Mouse (Mus musculus) stomach, embryonic 15.5 days (tissue): ENCODE data around the gene Lat. TPM values are rescaled to one million over a fixed set of nuclear protein-coding genes. Genes with fewer than 3 reads are reported as not detected.
"Not testable (repeated sequence)": the region's sequence is repeated elsewhere in the genome, so short reads cannot be mapped to it uniquely, and the experiment has no call there.

Experiments used
- ATAC-seq: fragments of 200-750 bp; cut with Nextera tagmentation; 2 replicates; pipeline ENCODE4 v1.8.0; 2017; ENCODE audit warnings: low read depth, moderate number of reproducible peaks, moderate TSS enrichment; ENCODE audit not compliant: insufficient read depth, low FRiP score
- H3K27ac ChIP-seq: fragments of 300-500 bp; sonication (generic); 2 replicates; pipeline ENCODE4 v1.5.1; 2015; ENCODE audit warnings: mild to moderate bottlenecking, inconsistent platforms
- H3K27me3 ChIP-seq: fragments of 300-500 bp; sonication (generic); replicated peaks from 2 replicates; pipeline ENCODE4 v1.6.1; 2015; ENCODE audit warnings: inconsistent platforms
- H3K36me3 ChIP-seq: fragments of 300-500 bp; sonication (generic); 2 replicates; pipeline ENCODE4 v1.6.1; 2015; ENCODE audit warnings: inconsistent platforms
- H3K4me1 ChIP-seq: fragments of 300-500 bp; sonication (generic); 2 replicates; pipeline ENCODE4 v1.6.1; 2015; ENCODE audit warnings: inconsistent platforms
- H3K4me2 ChIP-seq: fragments of 300-500 bp; sonication (generic); 2 replicates; pipeline ENCODE4 v1.6.1; 2015; ENCODE audit warnings: mild to moderate bottlenecking, inconsistent platforms
- H3K4me3 ChIP-seq: fragments of 300-500 bp; sonication (generic); replicated peaks from 2 replicates; pipeline ENCODE4 v1.5.1; 2015; ENCODE audit warnings: inconsistent platforms
- H3K9ac ChIP-seq: fragments of 300-500 bp; sonication (generic); 2 replicates; pipeline ENCODE4 v1.6.1; 2015; ENCODE audit warnings: inconsistent platforms
- H3K9me3 ChIP-seq: fragments of 300-500 bp; sonication (generic); 2 replicates; pipeline ENCODE4 v1.6.1; 2016; ENCODE audit warnings: inconsistent platforms
- WGBS: fragments of 180-500 bp; shearing (Covaris S2); methylation state at CpG from one replicate; pipeline ENCODE4 v1.1.7; 2015; 5-methylcytosine and 5-hydroxymethylcytosine counted together
- microRNA-seq: library from miRNA; unstranded; fragments of <30 nt; microRNA quantifications from one replicate; pipeline ENCODE4, GENCODE M21; 2016
- polyA plus RNA-seq: library from polyadenylated mRNA; unstranded; fragments of >200 nt; fragmentation: Nextera tagmentation; extraction: Ambion mirVana; gene quantifications from 2 replicates; pipeline ENCODE4 v1.2.1, GENCODE M21; 2015

Gene Lat
- polyA plus RNA-seq, 1 experiment from 2014 or later: 2.2 TPM

DNA sequence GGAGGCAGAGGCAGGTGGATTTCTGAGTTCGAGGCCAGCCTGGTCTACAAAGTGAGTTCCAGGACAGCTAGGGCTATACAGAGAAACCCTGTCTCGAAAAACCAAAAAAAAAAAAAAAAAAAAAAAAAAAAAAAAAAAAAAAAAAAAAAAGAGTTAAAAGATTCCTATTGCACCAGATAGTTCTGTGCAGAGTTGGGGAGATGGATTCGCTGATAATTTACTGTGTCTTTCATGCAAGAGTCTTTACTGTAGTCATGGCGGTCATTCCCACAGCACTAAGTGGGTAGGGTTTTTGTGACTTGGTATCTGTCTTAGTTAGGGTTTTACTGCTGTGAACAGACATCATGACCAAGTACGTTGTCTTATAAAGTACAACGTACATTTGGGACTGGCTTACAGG lies 40.5 kb downstream of the Lat start:
- H3K27ac ChIP-seq, H3K27me3 ChIP-seq, H3K36me3 ChIP-seq, H3K9ac ChIP-seq, ATAC-seq, H3K4me3 ChIP-seq, H3K9me3 ChIP-seq, H3K4me2 ChIP-seq, H3K4me1 ChIP-seq: not testable (repeated sequence)
- 87% methylated on average over 5 of the region's 6 CpGs for WGBS

DNA sequence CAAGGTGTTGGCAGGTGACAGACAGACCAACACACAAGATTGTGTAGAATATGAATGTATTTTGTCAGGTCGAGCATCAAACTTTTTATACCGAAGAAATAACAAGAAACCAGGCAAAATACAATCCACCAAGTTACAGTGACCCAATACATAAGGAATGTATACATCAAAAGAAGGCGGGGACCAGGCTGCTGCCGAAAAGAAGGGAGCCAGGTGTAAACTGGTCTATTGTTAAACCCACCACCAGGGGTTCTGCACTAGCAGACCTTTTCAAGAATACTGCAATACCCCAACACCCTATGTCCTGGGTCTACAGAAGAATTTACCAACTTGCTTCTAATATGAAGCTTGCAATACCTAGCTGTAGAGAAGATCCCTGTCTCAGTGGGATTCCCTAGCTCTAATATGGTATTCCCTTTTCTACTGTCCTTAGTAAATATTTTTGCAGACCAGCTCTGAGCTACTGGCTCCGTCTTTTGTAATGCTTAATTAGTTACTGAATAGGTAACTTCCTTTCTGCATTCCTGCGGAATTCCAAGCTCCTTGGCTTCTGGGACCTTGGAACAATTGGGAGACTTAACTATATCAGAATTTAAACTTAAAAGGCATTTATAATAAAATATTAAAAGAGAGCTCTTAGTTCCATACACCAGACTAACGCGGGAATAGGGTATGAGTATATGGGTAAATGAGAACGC lies 43.6 kb downstream of the Lat start:
- not testable (repeated sequence) for H3K36me3 ChIP-seq

DNA sequence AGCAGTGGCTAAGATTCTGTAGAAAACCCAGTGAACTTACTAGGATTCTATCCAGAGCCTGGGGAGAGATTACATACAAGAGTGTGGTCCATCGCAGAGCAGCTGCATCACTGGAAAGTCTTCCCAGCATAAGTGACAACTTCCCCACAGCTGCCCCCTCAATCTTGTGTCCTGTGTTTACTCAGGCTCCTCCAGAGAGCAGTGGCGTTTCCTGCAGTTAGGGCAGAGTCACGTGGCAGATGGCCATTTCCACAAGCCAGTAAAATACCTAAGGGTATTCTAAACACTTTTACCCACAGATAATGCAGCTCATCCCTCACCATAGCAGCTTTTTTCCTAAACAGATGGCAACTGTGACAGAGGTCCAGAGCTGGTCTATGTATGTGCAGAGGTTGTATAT lies 44.6 kb downstream of the Lat start:
- peak; percentile 39; the same call in 1 of the 2 replicates for ATAC-seq

More for the DNA sequence above, 43.6 kb downstream of the Lat start:
- not testable (repeated sequence) for H3K27me3 ChIP-seq, H3K27ac ChIP-seq, H3K4me1 ChIP-seq, H3K9me3 ChIP-seq, H3K4me2 ChIP-seq, ATAC-seq, H3K9ac ChIP-seq, H3K4me3 ChIP-seq
- WGBS: 25% methylated on average over 9 of the region's 9 CpGs

DNA sequence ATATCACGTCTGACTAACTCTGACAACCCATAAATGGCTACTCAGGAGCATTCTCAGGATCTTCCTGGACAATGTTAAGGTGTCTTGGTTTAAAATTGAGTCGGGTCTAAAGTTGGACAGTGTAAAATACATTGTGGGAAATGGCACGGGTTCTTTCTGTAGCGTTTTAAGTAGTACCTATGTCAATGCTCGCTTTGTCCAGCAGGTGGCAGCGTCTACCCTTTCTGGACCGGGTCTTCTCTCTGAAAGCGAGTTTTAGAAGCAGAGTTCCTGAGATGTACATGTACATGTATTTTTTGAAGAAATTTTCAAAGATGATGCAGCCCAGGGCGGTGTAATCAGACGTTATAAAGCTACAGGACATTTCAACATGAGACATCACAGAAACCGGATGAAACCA lies 45.6 kb downstream of the Lat start:
- no peaks in the 10 kb centered on the region for H3K9me3 ChIP-seq
- H3K36me3 ChIP-seq: no peaks in the 10 kb centered on the region
- H3K4me3 ChIP-seq: no peak overlapping the region
- ATAC-seq: no peak
- H3K9ac ChIP-seq: no peak overlapping the region
- no peaks in the 10 kb centered on the region for H3K4me1 ChIP-seq
- no peak overlapping the region for H3K27ac ChIP-seq
- 8% methylated on average over 11 of the region's 11 CpGs for WGBS
- H3K4me2 ChIP-seq: no peak overlapping the region
- H3K27me3 ChIP-seq: no peaks in the 10 kb centered on the region

More for the DNA sequence above, 44.6 kb downstream of the Lat start:
- Histone ChIP-seq H3K36me3 (no peaks in the 10 kb centered on the region), H3K9ac (no peak overlapping the region), H3K27ac (no peak overlapping the region), H3K4me3 (no peak overlapping the region), H3K4me1 (no peaks in the 10 kb centered on the region), H3K4me2 (no peak overlapping the region), H3K9me3 (no peaks in the 10 kb centered on the region), H3K27me3 (no peaks in the 10 kb centered on the region)
- WGBS: 8% methylated on average over 3 of the region's 3 CpGs

DNA sequence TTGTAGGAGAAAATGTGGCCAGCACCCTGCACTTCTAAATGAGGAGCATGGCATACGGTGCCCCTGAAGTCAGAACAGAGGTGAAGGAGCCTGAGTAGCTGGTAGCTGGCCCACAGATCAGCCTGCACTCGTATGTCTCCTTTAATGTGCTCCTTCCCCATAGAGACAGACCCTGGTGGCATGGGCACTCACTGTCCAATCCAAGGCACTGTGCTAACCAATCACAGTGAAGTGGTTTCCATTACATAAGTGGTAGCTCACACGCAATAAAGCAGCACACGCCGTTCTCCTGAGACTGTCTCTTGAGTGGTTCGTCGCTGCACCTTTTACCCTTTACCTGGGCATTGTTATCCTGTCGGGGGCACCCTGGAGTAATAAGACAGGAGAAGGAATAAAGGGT lies 55.1 kb downstream of the Lat start:
- no peaks in the 10 kb centered on the region for H3K9me3 ChIP-seq
- WGBS: 67% methylated on average over 8 of the region's 8 CpGs

More for the DNA sequence above, 55.1 kb downstream of the Lat start:
- Histone ChIP-seq H3K4me1 (no peaks in the 10 kb centered on the region), H3K4me3 (no peak overlapping the region), H3K9ac (no peak overlapping the region), H3K27me3 (no peaks in the 10 kb centered on the region), H3K4me2 (no peak overlapping the region), H3K36me3 (no peaks in the 10 kb centered on the region), H3K27ac (no peak overlapping the region)
- no peak for ATAC-seq

Small RNA genes lying within 50 kb of the gene (microRNA-seq; reads per million reads assigned to microRNA genes)
- not detected for gene Mir7058

Other genes starting within 250 kb of the Lat start
- gene Xpo6, start 169.1 kb downstream of the Lat start, polyA plus RNA-seq: 35.1 and 35.6 TPM in 2 replicates
- 19.1 and 21.5 TPM in 2 replicates for gene Sbk1, start 97.0 kb downstream of the Lat start, polyA plus RNA-seq
- 42.4 and 53.8 TPM in 2 replicates for gene Spns1, start 7.9 kb upstream of the Lat start, polyA plus RNA-seq
- gene Nfatc2ip, start 27.2 kb upstream of the Lat start, polyA plus RNA-seq: 2.3 and 2.7 TPM in 2 replicates
- 0.36 and 0.44 TPM in 2 replicates for gene Cd19, start 45.3 kb upstream of the Lat start, polyA plus RNA-seq
- gene Rabep2, start 59.2 kb upstream of the Lat start, polyA plus RNA-seq: 27.4 and 27.9 TPM in 2 replicates
- gene Atp2a1, start 93.5 kb upstream of the Lat start, polyA plus RNA-seq: 1.7 and 5.7 TPM in 2 replicates
- gene Sh2b1, start 105.9 kb upstream of the Lat start, polyA plus RNA-seq: 39.2 and 44.4 TPM in 2 replicates
- gene Tufm, start 117.8 kb upstream of the Lat start, polyA plus RNA-seq: 149 and 158 TPM in 2 replicates
- gene Atxn2l, start 133.9 kb upstream of the Lat start, polyA plus RNA-seq: 44.5 and 53.3 TPM in 2 replicates
- gene Eif3c, start 196.8 kb upstream of the Lat start, polyA plus RNA-seq: 188 and 196 TPM in 2 replicates
- 1.2 and 1.3 TPM in 2 replicates for gene Apobr, start 215.4 kb upstream of the Lat start, polyA plus RNA-seq
- gene Cln3, start 216.2 kb upstream of the Lat start, polyA plus RNA-seq: 30.4 and 33.1 TPM in 2 replicates
- 0.13 and 0.26 TPM in 2 replicates for gene Il27, start 225.4 kb upstream of the Lat start, polyA plus RNA-seq